Mouse (Mus musculus) bone marrow, adult 2 months (tissue): ENCODE results near the gene Tnp2. TPM values are rescaled to one million over a fixed set of nuclear protein-coding genes. Genes with fewer than 3 reads are reported as not detected.

Experiments
- H3K27ac ChIP-seq: fragments of 200-500 bp; 2 replicates; pipeline ENCODE4 v1.5.1; 2012; ENCODE audit warnings: low read depth, mild to moderate bottlenecking, control low read depth, inconsistent platforms, low read length; ENCODE audit not compliant: control insufficient read depth, poor library complexity, insufficient read depth
- H3K4me1 ChIP-seq: fragments of 200-500 bp; 2 replicates; pipeline ENCODE4 v1.6.1; 2011; ENCODE audit warnings: low read length; ENCODE audit not compliant: control insufficient read depth, insufficient read depth
- H3K4me3 ChIP-seq: fragments of 200-500 bp; replicated peaks from 2 replicates; pipeline ENCODE3; 2011; ENCODE audit warnings: mild to moderate bottlenecking, low read depth, low read length, control low read depth; ENCODE audit not compliant: control insufficient read depth
- CTCF ChIP-seq: fragments of 200-500 bp; IDR thresholded peaks from 2 replicates; pipeline ENCODE4 v1.5.1; 2011; ENCODE audit warnings: low read length, control low read depth; ENCODE audit not compliant: control insufficient read depth, insufficient read depth
- POLR2A ChIP-seq: fragments of 200-500 bp; IDR thresholded peaks from 2 replicates; pipeline ENCODE4 v1.6.1; 2011; ENCODE audit warnings: low read depth, mild to moderate bottlenecking, control low read depth, low read length, borderline replicate concordance; ENCODE audit not compliant: control insufficient read depth
- WGBS: fragments of 180-500 bp; shearing (Covaris S2); methylation state at CpG from one replicate; pipeline ENCODE4 v1.1.7; 2018; 5-methylcytosine and 5-hydroxymethylcytosine counted together
- polyA plus RNA-seq: library from polyadenylated mRNA; stranded (reverse); fragments of >200 nt; gene quantifications from 2 replicates; pipeline ENCODE4 v1.2.4, GENCODE M21; 2011; ENCODE audit warnings: low replicate concordance; ENCODE audit not compliant: missing spikeins, insufficient read depth, insufficient read length

Gene Tnp2
- polyA plus RNA-seq, 1 experiment = not detected

- 77% methylated on average over 8 of the region's 8 CpGs for WGBS
- TF ChIP-seq CTCF (no peak), POLR2A (no peak)
- no peak overlapping the region for H3K4me3 ChIP-seq
- peaks cover 2% of the 10 kb centered on the region; the same call in 1 of the 2 replicates for H3K4me1 ChIP-seq
- H3K27ac ChIP-seq = no peak overlapping the region
Observed at GRCm38 (mm10) chr16:10761182-10761581, 27.3 kb downstream of the Tnp2 start.

GRCm38 (mm10) chr16:10756168-10756567, 32.3 kb downstream of the Tnp2 start:
- Histone ChIP-seq H3K4me3 (no peak overlapping the region), H3K27ac (no peak overlapping the region), H3K4me1 (peaks cover under 1% of the 10 kb centered on the region; the same call in 1 of the 2 replicates)
- 37% methylated on average over 6 of the region's 6 CpGs for WGBS
- TF ChIP-seq CTCF = no peak
- TF ChIP-seq POLR2A = no peak

- H3K27ac ChIP-seq = no peak overlapping the region
- 87% methylated on average over 3 of the region's 3 CpGs for WGBS
- no peak overlapping the region for H3K4me3 ChIP-seq
- TF ChIP-seq CTCF (no peak), POLR2A (no peak)
- no peaks in the 10 kb centered on the region; the same call in 1 of the 2 replicates for H3K4me1 ChIP-seq
Observed at GRCm38 (mm10) chr16:10754521-10755296, 33.8 kb downstream of the Tnp2 start.

DNA sequence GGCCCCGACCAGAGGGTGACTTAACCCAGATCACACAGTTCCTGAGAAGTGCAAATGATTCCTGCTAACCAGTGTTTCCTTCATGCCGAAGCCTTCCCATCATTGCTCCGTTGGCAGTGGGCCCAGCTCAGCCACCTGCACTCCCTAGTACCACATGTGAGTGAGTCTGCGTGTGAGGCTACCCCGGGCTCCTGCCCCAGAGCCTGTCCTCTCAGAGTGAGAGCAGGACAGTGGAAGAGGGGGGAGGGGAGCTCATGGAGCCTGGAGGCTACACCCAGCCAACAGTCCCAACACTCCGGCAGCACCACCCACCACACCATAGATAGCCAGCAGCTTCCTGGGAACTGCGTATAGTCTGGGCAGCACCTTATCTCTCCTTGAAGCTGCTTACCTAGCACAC, 38.6 kb downstream of the Tnp2 start:
- 79% methylated on average over 7 of the region's 7 CpGs for WGBS

DNA sequence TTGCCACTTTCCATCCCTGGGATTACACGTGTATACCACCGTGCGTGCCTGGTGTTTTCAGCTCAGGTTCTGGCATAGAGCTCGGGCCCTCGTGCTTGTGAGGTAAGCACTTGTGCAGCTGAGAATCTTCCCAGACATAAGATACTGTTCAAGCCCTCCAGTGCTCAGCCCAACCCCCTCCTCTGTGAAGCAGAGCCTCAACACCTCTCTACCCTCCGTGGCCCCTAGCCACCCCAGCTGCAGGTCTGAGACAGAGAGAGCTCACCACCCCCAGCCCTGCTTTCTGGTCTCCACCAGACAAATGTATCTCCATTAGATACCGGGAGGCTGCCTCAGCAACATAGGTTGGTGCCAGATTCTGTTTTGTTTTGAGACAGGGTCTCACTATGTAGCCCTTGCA, 39.2 kb downstream of the Tnp2 start:
- no peaks in the 10 kb centered on the region for H3K4me1 ChIP-seq
- H3K27ac ChIP-seq = no peak overlapping the region
- no peak overlapping the region for H3K4me3 ChIP-seq
- WGBS = 77% methylated on average over 7 of the region's 7 CpGs
- TF ChIP-seq POLR2A = no peak
- TF ChIP-seq CTCF = no peak

More for the DNA sequence above, 38.6 kb downstream of the Tnp2 start:
- no peak for TF ChIP-seq CTCF
- TF ChIP-seq POLR2A = no peak
- H3K4me1 ChIP-seq = no peaks in the 10 kb centered on the region
- H3K4me3 ChIP-seq = no peak overlapping the region
- no peak overlapping the region for H3K27ac ChIP-seq

- Histone ChIP-seq H3K4me3 (no peak overlapping the region), H3K4me1 (no peaks in the 10 kb centered on the region; the same call in 1 of the 2 replicates), H3K27ac (no peak overlapping the region)
- WGBS = 54% methylated on average over 2 of the region's 2 CpGs
- TF ChIP-seq POLR2A = no peak
- no peak for TF ChIP-seq CTCF
Observed at GRCm38 (mm10) chr16:10741082-10741481, 47.4 kb downstream of the Tnp2 start.

DNA sequence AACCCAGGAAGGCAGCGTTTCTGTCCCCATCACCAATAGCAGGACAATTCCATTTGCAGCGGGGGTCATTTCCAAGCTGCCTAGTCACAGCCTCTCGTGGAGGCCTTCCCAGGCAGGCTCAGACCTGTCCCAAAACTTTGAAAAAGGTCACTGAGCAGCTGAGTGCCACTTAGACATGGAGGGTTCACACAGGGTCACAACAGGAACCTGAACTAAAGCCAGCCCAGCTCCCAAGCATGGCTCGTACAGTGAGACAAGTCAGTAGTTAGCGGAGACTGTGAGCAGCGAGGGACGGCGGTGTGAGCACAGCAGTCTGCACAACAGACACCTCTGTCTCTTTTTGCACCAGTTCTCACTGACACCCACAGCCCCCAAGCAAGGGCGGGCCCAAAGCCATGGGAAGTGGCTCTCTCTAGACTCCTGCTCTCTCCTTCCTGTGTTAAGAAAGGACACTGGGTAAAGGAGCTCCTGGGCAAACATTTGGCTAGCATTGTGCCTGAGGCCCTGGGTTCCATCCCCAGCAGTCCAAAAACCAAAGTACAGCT, 48.5 kb downstream of the Tnp2 start:
- Histone ChIP-seq H3K4me3 (no peak overlapping the region), H3K4me1 (no peaks in the 10 kb centered on the region; the same call in 1 of the 2 replicates), H3K27ac (no peak overlapping the region)
- WGBS = 74% methylated on average over 9 of the region's 9 CpGs
- TF ChIP-seq CTCF (no peak), POLR2A (no peak)

- no peak overlapping the region for H3K4me3 ChIP-seq
- no peak overlapping the region for H3K27ac ChIP-seq
- no peak for TF ChIP-seq CTCF
- TF ChIP-seq POLR2A = no peak
- no peaks in the 10 kb centered on the region; the same call in 1 of the 2 replicates for H3K4me1 ChIP-seq
- 58% methylated on average over 3 of the region's 3 CpGs for WGBS
Observed at GRCm38 (mm10) chr16:10738866-10739265, 49.6 kb downstream of the Tnp2 start.

Other genes with a start within 250 kb of the Tnp2 start
- gene Dexi, start 245.6 kb downstream of the Tnp2 start, polyA plus RNA-seq = 4.2 and 4.3 TPM in 2 replicates
- gene Clec16a, start 243.3 kb downstream of the Tnp2 start, polyA plus RNA-seq = 3.0 and 6.3 TPM in 2 replicates
- gene Socs1, start 3.1 kb downstream of the Tnp2 start, polyA plus RNA-seq = 2.8 and 4.8 TPM in 2 replicates
- not detected in 2 replicates for gene Prm3, start 2.3 kb upstream of the Tnp2 start, polyA plus RNA-seq
- gene Prm2, start 7.5 kb upstream of the Tnp2 start, polyA plus RNA-seq = not detected in 2 replicates
- gene Prm1, start 17.2 kb upstream of the Tnp2 start, polyA plus RNA-seq = 4.6 TPM in 1 of 2 replicates, not detected in the other
- gene Gm11172, start 24.3 kb upstream of the Tnp2 start, polyA plus RNA-seq = not detected in 2 replicates
- 3.8 and 4.8 TPM in 2 replicates for gene Rmi2, start 46.4 kb upstream of the Tnp2 start, polyA plus RNA-seq